Mouse (Mus musculus) testis, postnatal 14 days (tissue): ENCODE measurements around the gene Enpp7.

Source experiments
- DNase-seq: peaks from one replicate; pipeline ENCODE4 v3.0.0; 2021; ENCODE audit warnings: low spot score

Gene Enpp7

DNA sequence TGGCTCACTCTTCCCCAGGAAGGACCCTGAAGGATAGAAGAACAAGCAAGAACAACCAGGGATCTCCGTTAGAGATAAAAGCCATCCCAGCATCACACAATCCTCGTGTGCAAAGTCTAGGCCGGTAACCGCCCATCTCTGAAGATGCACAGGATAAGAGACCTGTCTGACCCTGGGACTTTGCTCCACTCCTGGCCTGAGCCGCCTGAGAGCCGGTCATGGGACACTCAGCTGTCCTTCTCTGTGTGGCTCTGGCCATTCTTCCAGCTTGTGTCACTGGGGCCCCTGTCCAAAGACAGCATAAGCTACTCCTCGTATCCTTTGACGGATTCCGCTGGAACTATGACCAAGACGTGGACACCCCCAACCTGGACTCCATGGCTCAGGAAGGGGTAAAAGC, at the start of gene Enpp7:
Enpp7 (plus strand) TSS at position 190 of the 400 bp plus-strand sequence.
- DNase-seq: no peak

DNA sequence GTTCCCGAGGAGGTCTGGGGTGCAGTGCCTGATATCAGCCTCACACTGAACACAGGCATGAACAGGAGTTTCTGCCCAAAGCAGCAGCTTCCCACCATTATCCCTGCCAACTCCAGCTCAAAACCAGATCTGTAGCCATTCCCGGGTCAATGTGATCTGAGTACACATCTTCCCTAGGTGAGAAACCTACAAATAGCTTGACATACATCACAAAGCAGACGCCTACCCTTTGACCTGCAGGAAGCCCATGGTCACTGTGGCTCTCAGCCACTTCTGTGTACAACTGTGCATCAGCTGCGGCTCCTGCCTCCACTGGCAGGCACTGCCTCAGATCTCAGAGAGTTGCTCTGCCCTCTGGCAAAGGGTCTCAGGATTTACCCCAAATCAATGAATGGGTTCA, 48.3 kb upstream of the Enpp7 start:
- DNase-seq: no peak

DNA sequence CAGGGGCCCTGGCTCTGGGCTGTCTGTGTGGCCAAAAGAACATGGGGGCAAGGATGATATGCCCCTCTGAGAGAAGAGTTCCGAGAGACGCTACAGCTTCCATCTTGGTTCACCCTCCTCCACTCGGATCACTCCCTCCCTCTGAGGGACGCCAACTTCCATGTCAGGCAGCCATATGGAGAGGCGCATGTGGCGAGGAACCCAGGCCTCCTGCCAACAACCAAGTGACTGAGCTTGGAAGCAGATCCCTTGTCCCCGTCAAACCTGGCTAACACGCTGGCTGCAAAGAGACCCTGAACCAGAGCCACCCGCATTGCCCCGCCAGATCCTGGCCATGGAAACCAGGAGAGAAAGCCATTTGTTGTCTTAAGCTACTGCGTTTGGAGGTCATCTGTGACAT, 47.4 kb upstream of the Enpp7 start:
- DNase-seq: no peak

DNA sequence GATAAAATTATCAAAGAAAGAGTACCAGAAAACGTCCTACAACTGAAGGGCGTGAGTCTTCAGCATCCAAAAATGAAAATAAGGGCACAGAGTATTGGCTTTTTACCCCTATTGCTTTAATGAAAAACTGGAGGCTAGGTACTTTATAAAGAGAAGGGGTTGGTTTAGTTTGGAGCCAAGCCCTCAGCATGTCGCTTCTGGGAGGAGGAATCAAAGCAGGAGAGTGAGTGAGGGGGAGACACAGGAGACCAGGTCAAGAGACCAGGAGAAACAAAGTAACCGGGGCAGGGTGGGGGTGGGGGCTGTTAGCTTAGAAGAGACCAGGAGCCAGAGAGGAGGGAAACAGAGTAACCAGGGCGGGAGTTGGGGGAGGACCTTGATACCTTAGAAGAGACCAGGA, 46.7 kb upstream of the Enpp7 start:
- peak; percentile 56 for DNase-seq

DNA sequence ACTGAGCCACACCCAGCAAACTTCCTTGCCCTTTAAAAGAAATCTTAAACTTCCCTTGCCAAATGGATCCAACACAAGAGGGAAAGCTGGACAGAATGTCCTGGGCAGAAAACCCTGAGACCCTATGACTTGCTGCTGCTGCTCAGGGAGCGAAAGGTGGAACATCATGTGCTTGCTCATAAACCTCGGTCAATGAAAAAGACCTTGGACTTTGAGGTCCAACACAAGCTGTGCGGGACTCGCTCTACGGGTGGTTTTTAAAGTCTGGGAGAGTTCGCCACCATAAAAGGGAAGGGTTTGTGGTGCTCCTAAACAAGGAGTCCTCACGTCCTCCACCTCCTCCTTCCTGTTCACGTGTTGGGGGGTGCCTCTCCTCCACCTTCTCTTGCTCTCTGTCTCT, 42.1 kb upstream of the Enpp7 start:
- DNase-seq: peak; percentile 71

DNA sequence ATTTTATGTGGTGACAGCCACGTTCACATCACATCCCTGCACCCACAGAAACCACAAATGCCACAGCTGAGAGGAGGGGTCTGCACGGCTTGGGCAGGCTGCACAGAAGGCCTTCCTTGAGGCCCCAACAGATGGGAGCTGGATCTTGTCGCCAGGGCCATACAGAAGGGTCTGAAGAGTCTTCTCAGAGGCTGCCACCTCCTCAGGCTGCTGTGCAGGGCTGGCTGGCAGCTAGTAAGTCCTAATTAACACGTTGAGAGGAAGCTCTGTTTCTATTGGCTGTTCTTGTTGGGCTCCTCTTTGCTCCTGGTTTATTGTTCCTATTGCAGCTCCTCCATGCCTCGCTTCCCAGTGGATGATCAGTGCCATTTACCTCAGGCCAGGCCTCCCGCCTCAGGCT, 33.0 kb upstream of the Enpp7 start:
- DNase-seq: no peak

GRCm38 (mm10) chr11:118957070-118957471, 30.9 kb upstream of the Enpp7 start:
- DNase-seq: no peak

GRCm38 (mm10) chr11:118960649-118961048, 27.3 kb upstream of the Enpp7 start:
- DNase-seq: no peak

- DNase-seq: no peak
These were observed 25.5 kb upstream of the Enpp7 start for GRCm38 (mm10) chr11:118962478-118962877.

DNA sequence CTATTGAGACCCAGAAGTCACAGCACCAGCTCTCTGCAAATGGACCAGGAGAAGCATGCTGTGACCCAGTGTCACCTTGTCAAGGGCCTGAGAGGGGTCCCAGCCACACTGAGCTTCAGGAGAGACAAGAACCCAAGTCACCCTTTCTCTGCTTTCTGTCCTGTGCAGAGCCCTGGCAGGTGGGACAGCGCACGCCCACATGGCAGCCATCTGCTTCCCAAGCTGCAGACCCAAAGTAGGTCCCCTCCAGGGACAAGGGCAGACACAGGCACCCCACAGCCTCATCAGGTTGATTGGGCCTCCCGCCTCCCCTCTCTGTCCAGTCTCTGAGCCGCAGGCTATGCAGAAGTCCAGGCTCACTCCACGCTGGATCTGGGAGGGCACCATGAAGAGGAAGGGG, 24.1 kb upstream of the Enpp7 start:
- DNase-seq: no peak

- no peak for DNase-seq
These were observed 22.9 kb upstream of the Enpp7 start for GRCm38 (mm10) chr11:118965078-118965477.

- DNase-seq: peak; percentile 31
These were observed 16.4 kb upstream of the Enpp7 start for GRCm38 (mm10) chr11:118971470-118972034.

DNA sequence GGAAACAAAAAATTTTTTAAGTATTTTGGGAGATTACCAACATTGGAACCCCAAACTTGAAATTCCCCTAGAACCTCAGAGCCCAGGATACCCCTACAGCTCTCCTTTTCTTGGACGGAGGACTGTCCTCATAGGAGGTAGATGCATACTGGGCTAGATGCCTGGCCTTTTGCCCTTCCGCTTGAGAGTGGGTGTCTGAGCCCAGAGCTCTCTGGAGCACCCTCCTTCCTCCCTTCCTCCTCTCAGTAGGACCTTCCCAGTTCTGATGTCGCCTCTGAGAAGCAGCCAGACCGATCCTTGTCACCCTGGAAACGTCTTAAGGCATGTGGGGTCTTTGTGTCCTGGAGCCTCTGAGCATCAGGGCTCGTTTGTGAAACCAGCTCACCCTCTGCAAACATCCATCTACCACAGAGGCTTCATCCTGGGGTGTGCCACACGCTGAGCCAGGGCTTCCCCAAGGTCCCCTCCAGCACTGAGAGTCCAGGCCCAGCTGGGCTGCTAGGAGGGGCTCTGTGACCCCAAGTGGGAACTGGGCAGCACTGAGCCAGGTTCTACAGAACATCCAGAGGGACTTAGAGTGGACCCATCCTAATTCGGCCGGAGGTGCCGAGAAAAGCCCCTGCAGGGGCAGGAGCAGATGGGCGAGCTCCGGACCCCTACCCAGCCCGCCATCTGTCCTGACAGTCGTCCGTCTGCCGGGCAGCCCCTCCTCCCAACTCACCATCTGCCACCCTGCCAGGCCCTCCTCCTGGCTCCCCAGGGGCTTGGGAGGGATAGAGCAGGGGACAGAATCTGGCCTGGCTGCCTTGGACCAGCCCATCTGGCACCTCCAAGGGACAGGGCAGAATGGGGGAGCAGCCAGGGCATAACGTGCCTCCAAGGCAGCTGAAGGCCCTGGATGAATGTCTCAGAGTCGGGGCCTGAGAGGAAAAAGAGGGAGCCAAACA, 15.3 kb upstream of the Enpp7 start:
- no peak for DNase-seq

DNA sequence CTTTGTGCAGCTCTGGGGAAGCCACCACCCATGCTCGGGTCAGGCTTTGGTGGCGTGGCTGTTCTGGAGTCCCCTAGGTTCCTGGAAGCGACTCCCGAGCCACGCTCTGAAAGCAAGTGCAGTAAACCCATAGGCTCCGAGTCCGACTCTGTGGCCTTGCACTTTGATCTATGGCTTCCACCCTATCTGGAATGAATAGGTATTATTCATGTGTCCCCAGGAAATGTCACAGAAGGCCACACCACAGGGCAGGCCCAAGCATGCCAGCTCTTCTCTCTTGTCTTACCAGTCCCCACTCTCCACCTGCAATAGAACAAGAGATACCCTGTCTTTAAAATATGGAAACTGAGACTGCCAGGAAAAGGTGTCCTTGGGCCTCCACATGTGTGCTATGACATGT, 13.6 kb upstream of the Enpp7 start:
- DNase-seq: no peak

GRCm38 (mm10) chr11:118975427-118975826, 12.6 kb upstream of the Enpp7 start:
- peak; percentile 56 for DNase-seq

DNA sequence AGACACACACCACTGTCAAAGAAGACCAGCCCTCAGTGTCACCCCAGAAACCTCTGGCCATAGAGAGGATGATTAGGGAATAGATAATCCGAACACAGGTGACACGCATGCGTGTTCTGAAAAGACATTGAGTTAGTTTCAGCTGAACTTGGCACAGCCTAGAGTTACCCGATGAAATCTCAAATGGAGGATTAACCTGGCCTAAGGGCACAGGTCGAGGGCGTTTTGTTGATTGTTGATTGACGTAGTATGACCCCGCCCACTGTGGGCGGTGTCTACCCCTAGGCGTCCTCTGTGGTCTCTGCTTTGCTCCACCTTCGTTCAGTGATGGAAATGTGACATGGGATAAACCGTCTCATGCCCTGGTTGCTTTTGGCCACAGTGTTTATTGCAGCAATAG, 12.1 kb upstream of the Enpp7 start:
- no peak for DNase-seq

DNA sequence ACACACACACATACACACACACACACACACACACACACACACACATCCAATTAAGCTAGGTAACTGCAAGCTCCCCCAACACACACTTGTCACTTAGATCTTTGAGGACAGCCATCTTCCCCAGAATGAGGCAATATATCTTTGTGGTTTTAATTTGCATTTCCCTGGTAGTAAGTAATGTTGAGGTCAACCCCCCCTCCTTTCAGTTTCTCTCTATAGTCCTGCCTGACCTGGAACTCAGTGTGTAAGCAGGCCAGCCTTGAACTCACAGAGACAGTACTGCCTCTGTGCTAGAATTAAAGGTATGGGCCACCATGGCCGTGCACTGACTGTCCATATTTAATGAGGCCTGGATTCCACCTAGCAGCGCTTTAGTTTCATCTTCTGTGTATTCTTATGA, 7.6 kb upstream of the Enpp7 start:
- DNase-seq: no peak

DNA sequence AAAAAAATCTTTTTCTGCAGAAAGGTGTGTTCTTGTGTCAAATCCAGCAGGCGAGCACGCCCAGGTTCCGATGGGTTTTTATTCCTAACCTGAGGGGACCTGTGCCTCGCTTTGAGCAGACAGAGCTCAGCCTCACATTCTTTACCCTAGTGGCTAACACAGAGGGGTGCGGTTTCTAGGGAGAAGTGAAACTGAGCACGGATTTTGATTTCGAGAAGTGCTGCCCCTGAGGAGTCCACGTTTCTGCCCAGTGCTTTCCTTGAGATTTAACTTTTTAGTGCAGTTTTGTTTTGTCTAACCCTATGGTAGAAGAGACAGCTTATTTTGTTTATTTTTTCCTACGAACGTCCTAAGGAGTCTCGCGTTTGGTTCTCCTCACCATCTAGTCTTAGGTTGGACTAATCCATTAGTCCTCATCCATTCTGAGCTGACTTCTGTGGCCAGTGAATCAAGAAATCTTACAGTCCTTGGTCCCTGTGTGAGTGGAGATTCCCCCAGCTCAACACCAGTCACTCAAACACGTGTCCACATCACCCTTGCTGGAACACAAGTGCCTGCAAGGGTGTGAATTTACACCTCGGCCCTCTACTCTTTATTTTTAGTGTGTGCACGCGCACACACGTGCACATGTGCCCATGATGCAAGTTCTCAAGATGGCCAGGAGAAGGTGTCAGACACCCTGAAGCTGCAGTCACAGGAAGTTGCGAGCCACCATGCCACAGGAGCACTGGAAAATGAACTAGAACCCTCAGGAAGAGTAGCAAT, 6.8 kb upstream of the Enpp7 start:
- no peak for DNase-seq

DNA sequence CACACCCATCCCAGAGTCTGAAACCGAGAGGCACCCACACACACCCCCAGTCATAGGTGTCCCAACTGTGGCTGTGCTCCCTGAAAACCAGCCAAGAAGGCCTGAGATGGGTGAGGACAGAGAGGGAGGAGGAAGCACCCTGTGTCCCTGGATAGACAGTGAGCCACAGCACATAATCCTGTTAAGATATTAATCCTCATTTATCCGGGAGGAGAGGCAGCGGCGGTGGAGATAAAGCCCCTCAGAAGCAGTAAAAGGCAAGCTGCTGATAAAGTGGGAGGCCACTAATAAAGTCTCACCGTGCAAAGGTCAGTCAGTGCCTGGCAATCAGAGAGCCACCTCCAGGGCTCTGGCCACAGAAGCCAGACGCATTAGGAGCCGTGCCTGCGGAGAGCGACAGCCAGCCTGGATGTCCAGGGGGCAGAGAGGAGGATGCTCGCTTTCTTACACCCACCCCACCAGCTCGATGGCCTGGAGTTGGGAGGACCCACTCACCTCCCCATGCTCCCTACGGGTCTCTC, 5.3 kb upstream of the Enpp7 start:
- DNase-seq: no peak

GRCm38 (mm10) chr11:118985571-118985970, 2.4 kb upstream of the Enpp7 start:
- DNase-seq: no peak

GRCm38 (mm10) chr11:118992781-118993180, 4.8 kb downstream of the Enpp7 start:
- no peak for DNase-seq

GRCm38 (mm10) chr11:118995448-118995847, 7.5 kb downstream of the Enpp7 start:
- no peak for DNase-seq

GRCm38 (mm10) chr11:118997182-118997581, 9.2 kb downstream of the Enpp7 start:
- no peak for DNase-seq
